Mouse (Mus musculus): ENCODE data around the gene Zdhhc17.
A peak's percentile ranks its signal among the peaks of the same experiment; 100 is the strongest.

GRCm38 (mm10) chr10:111009641-111010479 lies at the start of gene Zdhhc17:
- TF ChIP-seq CTCF (IDR thresholded peaks at IDR 0.05) = peak; percentile 11; the same call in 1 of the 2 replicates
- TF ChIP-seq EP300 (IDR thresholded peaks at IDR 0.05) = no peak

Data from lung, postnatal 0 days (tissue).